Mouse (Mus musculus) CH12.LX (cell line): ENCODE measurements around the gene Elk3.

Experiments
- CTCF ChIP-seq, 2 experiments: IDR thresholded peaks in 1 of 2; conservative IDR thresholded peaks in 1 of 2; 2 replicates each; pipeline ENCODE4 v1.5.1; 2011 to 2012; ENCODE audit warnings: low read depth in 2 of 2, low read length in 2 of 2, improper control_type of control experiment in 1 of 2, inconsistent platforms in 1 of 2, mild to moderate bottlenecking in 1 of 2, moderate library complexity in 1 of 2
- JUN ChIP-seq: IDR thresholded peaks from 2 replicates; pipeline ENCODE4 v1.6.1; 2011; ENCODE audit warnings: low read depth, mild to moderate bottlenecking, low read length, improper control_type of control experiment, moderate library complexity; ENCODE audit not compliant: insufficient read depth
- POLR2A ChIP-seq: IDR thresholded peaks from 2 replicates; pipeline ENCODE4 v1.6.1; 2011; ENCODE audit warnings: low read depth, mild to moderate bottlenecking, improper control_type of control experiment, low read length
- ZMIZ1 ChIP-seq: IDR thresholded peaks from 2 replicates; pipeline ENCODE4 v1.6.1; 2012; ENCODE audit warnings: low read depth, mild to moderate bottlenecking, inconsistent platforms, low read length, improper control_type of control experiment

DNA sequence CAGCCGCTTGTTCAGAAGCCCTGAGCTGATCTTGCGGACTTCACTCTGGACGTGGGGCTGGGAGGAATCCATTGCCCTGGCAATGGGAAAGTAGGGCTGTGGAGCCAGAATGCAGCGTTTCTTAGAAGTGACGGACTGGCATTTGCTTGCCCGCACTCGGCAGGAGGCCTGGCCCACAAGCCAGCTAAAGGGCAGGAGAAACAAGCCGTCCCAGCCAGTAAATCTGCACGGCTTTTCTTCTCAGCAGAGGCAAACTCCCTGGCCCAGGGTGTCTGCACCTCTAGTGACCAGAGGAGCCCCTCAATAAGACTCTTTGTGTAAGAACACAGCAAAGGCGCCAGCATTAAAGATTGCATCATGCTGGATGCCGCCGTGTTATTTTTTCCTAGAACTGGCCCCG lies 55.6 kb downstream of the Elk3 start:
- TF ChIP-seq ZMIZ1 (no peak), JUN (no peak), CTCF (conservative IDR thresholded peaks at IDR 0.05 in 1 of 2, IDR thresholded peaks at IDR 0.05 in 1 of 2; ENCODE audit: low read depth in 2 of 2, low read length in 2 of 2) (no peak), POLR2A (no peak)
